Mouse (Mus musculus) lung, adult 2 months (tissue): ENCODE measurements around the gene Gpr107. TPM values are rescaled to one million over a fixed set of nuclear protein-coding genes. Genes with fewer than 3 reads are reported as not detected.
"Not testable (repeated sequence)": the region's sequence is repeated elsewhere in the genome, so short reads cannot be mapped to it uniquely, and the experiment has no call there.

Experiments
- DNase-seq: peaks from one replicate; pipeline ENCODE4 v3.0.0; 2022
- H3K4me1 ChIP-seq: fragments of 200-500 bp; 2 replicates; pipeline ENCODE4 v1.6.1; 2011; ENCODE audit warnings: low read length; ENCODE audit not compliant: control insufficient read depth, insufficient read depth
- H3K4me3 ChIP-seq: fragments of 200-500 bp; replicated peaks from 2 replicates; pipeline ENCODE3; 2011; ENCODE audit warnings: low read depth, mild to moderate bottlenecking, control low read depth, low read length; ENCODE audit errors: extremely low read depth
- CTCF ChIP-seq: fragments of 200-500 bp; IDR thresholded peaks from 2 replicates; pipeline ENCODE4 v1.5.1; 2011; ENCODE audit warnings: mild to moderate bottlenecking, low read length, control low read depth; ENCODE audit not compliant: insufficient read depth
- POLR2A ChIP-seq: fragments of 200-500 bp; IDR thresholded peaks from 2 replicates; pipeline ENCODE4 v1.6.1; 2011; ENCODE audit warnings: low read depth, mild to moderate bottlenecking, control low read depth, low read length, borderline replicate concordance; ENCODE audit errors: extremely low read depth
- WGBS: fragments of 180-500 bp; shearing (Covaris S2); methylation state at CpG from one replicate; pipeline ENCODE4 v1.1.7; 2018; 5-methylcytosine and 5-hydroxymethylcytosine counted together
- polyA plus RNA-seq: library from polyadenylated mRNA; depleted of rRNA; stranded (reverse); fragments of >200 nt; gene quantifications from 2 replicates; pipeline ENCODE4 v1.2.3, GENCODE M21; 2012

Gpr107 gene
- polyA plus RNA-seq, 1 experiment, result 24.4 TPM

DNA sequence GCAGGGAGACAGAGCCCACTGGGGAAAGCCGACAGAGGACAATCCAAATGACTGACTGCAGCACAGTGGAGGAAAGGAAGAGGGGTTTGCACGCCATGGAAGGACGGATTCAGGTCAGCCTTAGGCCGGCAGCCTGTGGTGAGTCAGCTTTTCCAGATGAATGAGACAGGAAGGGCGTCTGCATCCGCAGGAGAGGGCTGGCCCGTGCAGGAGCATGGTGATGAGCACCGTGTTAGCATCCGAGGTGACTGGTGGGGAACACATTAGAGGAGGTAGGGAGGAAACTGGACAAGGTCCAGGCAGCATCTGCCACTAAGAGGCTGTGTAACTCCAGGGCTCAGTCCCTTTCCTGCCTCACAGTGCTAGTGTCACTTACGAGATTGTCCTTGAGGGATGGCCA, 16.9 kb downstream of the Gpr107 start:
- 56% methylated on average over 10 of the region's 10 CpGs for WGBS
- TF ChIP-seq POLR2A (no peak), CTCF (no peak)
- DNase-seq, result no peak
- H3K4me3 ChIP-seq, result no peak overlapping the region
- H3K4me1 ChIP-seq, result peaks cover 26% of the 10 kb centered on the region

GRCm38 (mm10) chr2:31170164-31170563, 18.0 kb downstream of the Gpr107 start:
- DNase-seq, result no peak
- WGBS, result 70% methylated on average over 6 of the region's 6 CpGs
- no peak for TF ChIP-seq POLR2A
- TF ChIP-seq CTCF, result no peak
- Histone ChIP-seq H3K4me1 (peaks cover 14% of the 10 kb centered on the region), H3K4me3 (no peak overlapping the region)

DNA sequence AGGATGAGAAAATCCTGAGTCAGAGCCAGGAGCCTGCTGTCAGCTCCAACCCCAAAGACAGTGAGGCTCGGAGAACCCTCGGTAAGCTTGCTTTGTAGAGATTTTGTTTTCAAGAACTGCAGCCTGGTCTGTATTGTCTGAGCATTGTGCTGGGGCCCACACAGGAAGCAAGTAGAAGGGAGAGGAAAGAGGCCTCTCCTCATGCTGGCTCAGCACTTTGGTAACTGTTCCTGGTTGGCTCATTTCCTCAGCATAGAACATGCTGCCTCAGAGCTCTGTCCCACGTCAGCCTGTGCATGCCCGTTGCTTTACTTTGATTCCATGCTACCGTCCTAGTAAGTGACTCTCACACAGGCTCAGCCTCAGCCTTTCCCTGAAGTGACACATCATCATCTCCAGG, 19.9 kb downstream of the Gpr107 start:
- no peak for DNase-seq
- TF ChIP-seq POLR2A (no peak), CTCF (no peak)
- H3K4me3 ChIP-seq, result no peak overlapping the region
- 31% methylated on average over 5 of the region's 5 CpGs for WGBS
- H3K4me1 ChIP-seq, result peaks cover 9% of the 10 kb centered on the region

GRCm38 (mm10) chr2:31172536-31172935, 20.4 kb downstream of the Gpr107 start:
- Histone ChIP-seq H3K4me1 (peaks cover 9% of the 10 kb centered on the region), H3K4me3 (no peak overlapping the region)
- 87% methylated on average over 5 of the region's 5 CpGs for WGBS
- DNase-seq, result no peak
- TF ChIP-seq POLR2A (no peak), CTCF (no peak)

DNA sequence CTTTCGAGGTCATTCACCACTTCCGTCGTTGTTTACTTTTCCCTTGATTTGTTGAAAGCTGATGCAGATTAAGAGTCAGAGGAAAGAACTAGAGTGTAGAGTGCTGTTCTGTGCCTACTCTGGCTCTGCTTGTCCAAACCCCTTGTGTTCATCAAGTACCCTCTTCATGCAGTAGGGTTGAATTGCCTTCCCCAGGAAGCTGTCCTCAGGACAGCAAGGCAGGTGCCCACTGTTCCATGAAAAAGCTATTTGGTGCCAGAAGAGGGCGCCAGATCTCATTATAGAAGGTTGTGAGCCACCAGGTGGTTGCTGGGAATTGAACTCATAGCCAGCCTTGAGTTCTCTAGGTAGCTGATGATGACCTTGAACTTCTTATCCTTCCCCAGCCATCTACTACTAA, 21.2 kb downstream of the Gpr107 start:
- H3K4me3 ChIP-seq, result no peak overlapping the region
- peaks cover 9% of the 10 kb centered on the region for H3K4me1 ChIP-seq
- whole genome bisulfite sequencing, result 56% methylated on average over 4 of the region's 4 CpGs
- no peak for DNase-seq
- TF ChIP-seq CTCF, result peak; percentile 30
- no peak for TF ChIP-seq POLR2A

DNA sequence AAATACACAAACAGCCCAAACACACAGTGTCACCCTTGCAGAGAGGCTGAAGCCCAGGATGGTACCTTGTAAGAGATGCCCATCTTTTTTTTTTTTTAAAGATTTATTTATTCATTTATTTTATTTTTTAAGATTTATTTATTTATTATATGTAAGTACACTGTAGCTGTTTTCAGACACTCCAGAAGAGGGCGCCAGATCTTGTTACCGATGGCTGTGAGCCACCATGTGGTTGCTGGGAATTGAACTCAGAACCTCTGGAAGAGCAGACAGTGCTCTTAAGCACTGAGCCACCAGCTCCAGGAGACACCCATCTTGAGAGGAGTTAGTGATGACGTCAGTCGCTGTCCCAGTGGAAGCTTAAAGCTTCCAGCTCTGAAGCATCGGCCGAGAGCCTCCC, 26.5 kb downstream of the Gpr107 start:
- not testable (repeated sequence) for H3K4me1 ChIP-seq, DNase-seq, H3K4me3 ChIP-seq
- TF ChIP-seq CTCF, result 0 out of 2 replicates have a peak, but pooled peaks have one; percentile 1
- 82% methylated on average over 6 of the region's 6 CpGs for WGBS

GRCm38 (mm10) chr2:31179471-31179870, 27.4 kb downstream of the Gpr107 start:
- 79% methylated on average over 7 of the region's 7 CpGs for WGBS
- DNase-seq, result no peak
- H3K4me3 ChIP-seq, result no peak overlapping the region
- H3K4me1 ChIP-seq, result peaks cover 5% of the 10 kb centered on the region
- TF ChIP-seq CTCF (no peak), POLR2A (no peak)

GRCm38 (mm10) chr2:31180081-31180551, 28.0 kb downstream of the Gpr107 start:
- no peak for DNase-seq
- TF ChIP-seq CTCF (no peak), POLR2A (no peak)
- H3K4me3 ChIP-seq, result no peak overlapping the region
- H3K4me1 ChIP-seq, result peaks cover 5% of the 10 kb centered on the region
- WGBS, result 36% methylated on average over 7 of the region's 7 CpGs

GRCm38 (mm10) chr2:31182786-31183330, 30.7 kb downstream of the Gpr107 start:
- no peak overlapping the region for H3K4me3 ChIP-seq
- peaks cover 5% of the 10 kb centered on the region for H3K4me1 ChIP-seq
- no peak for TF ChIP-seq CTCF
- no peak for TF ChIP-seq POLR2A
- 82% methylated on average over 6 of the region's 6 CpGs for WGBS
- DNase-seq, result no peak

DNA sequence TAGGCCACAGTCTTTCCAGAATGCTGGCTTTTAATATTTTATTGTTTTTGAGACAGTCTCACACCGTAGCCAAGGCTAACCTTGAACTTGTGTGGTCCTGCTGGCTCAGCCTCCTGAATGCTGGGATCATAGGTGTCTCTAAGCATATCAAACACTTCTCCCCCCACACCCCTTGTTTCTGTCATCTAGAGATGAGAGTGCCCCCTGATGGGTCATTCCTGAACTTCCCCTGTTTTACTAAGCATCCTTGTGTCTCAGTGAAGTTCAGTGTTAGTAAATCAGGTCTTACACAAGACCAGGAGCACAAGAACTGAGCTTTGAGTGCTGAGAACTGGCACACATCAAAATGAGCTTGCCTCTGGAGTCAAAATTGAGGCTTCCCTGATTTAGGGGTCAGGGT, 31.7 kb downstream of the Gpr107 start:
- no peak overlapping the region for H3K4me3 ChIP-seq
- H3K4me1 ChIP-seq, result peaks cover 5% of the 10 kb centered on the region
- no peak for DNase-seq
- 93% methylated on average over 1 of the region's 1 CpGs for WGBS
- TF ChIP-seq CTCF (no peak), POLR2A (no peak)
